Mouse (Mus musculus): ENCODE results near the gene Fat2. TPM values are rescaled to one million over a fixed set of nuclear protein-coding genes. Genes with fewer than 3 reads are reported as not detected.

Fat2 gene
- polyA plus RNA-seq, 1 experiment from 2014 or later, result 0.05 TPM

GRCm38 (mm10) chr11:55337032-55337769 is 837 bp upstream of the Fat2 start:
- Histone ChIP-seq H3K27me3 (ENCODE audit: control insufficient read depth, insufficient read depth, low read length) (no peaks in the 10 kb centered on the region), H3K9me3 (ENCODE audit: control insufficient read depth, low read length) (no peaks in the 10 kb centered on the region), H3K9ac (ENCODE audit: low read length) (no peak overlapping the region), H3K4me1 (ENCODE audit: control insufficient read depth, insufficient read depth, low read length) (no peaks in the 10 kb centered on the region), H3K36me3 (ENCODE audit: control insufficient read depth, insufficient read depth, low read length) (no peaks in the 10 kb centered on the region), H3K4me3 (ENCODE audit: low read depth, low read length) (no peak overlapping the region), H3K27ac (ENCODE audit: low read depth, low read length) (no peak overlapping the region), H3K4me2 (ENCODE audit: low read depth) (no peak overlapping the region)
- WGBS, result 77% methylated on average over 5 of the region's 5 CpGs
- DNase-seq (ENCODE audit: low spot score) (no peak), ATAC-seq (ENCODE audit: insufficient read depth, low FRiP score, low TSS enrichment) (no peak)

GRCm38 (mm10) chr11:55335314-55336076 is 869 bp downstream of the Fat2 start:
- DNase-seq (ENCODE audit: low spot score), result no peak
- Histone ChIP-seq H3K27ac (ENCODE audit: low read depth, low read length) (no peak overlapping the region), H3K9me3 (ENCODE audit: control insufficient read depth, low read length) (no peaks in the 10 kb centered on the region), H3K27me3 (ENCODE audit: control insufficient read depth, insufficient read depth, low read length) (no peaks in the 10 kb centered on the region), H3K9ac (ENCODE audit: low read length) (no peak overlapping the region), H3K4me3 (ENCODE audit: low read depth, low read length) (no peak overlapping the region), H3K4me1 (ENCODE audit: control insufficient read depth, insufficient read depth, low read length) (no peaks in the 10 kb centered on the region), H3K4me2 (ENCODE audit: low read depth) (no peak overlapping the region), H3K36me3 (ENCODE audit: control insufficient read depth, insufficient read depth, low read length) (no peaks in the 10 kb centered on the region)
- WGBS, result 92% methylated on average over 14 of the region's 14 CpGs
- no peak for ATAC-seq (ENCODE audit: insufficient read depth, low FRiP score, low TSS enrichment)

- no peaks in the 10 kb centered on the region for H3K27me3 ChIP-seq (ENCODE audit: control insufficient read depth, insufficient read depth, low read length)
- no peaks in the 10 kb centered on the region for H3K4me1 ChIP-seq (ENCODE audit: control insufficient read depth, insufficient read depth, low read length)
- no peaks in the 10 kb centered on the region for H3K36me3 ChIP-seq (ENCODE audit: control insufficient read depth, insufficient read depth, low read length)
- H3K9ac ChIP-seq (ENCODE audit: low read length), result no peak overlapping the region
- no peak for DNase-seq (ENCODE audit: low spot score)
- H3K27ac ChIP-seq (ENCODE audit: low read depth, low read length), result no peak overlapping the region
- H3K9me3 ChIP-seq (ENCODE audit: control insufficient read depth, low read length), result no peaks in the 10 kb centered on the region
- no peak for ATAC-seq (ENCODE audit: insufficient read depth, low FRiP score, low TSS enrichment)
- no peak overlapping the region for H3K4me3 ChIP-seq (ENCODE audit: low read depth, low read length)
- no peak overlapping the region for H3K4me2 ChIP-seq (ENCODE audit: low read depth)
- 94% methylated on average over 4 of the region's 4 CpGs for WGBS
These were observed 1.8 kb downstream of the Fat2 start for GRCm38 (mm10) chr11:55334545-55334944.

GRCm38 (mm10) chr11:55334063-55334462 is 2.3 kb downstream of the Fat2 start:
- no peak for DNase-seq (ENCODE audit: low spot score)
- H3K9ac ChIP-seq (ENCODE audit: low read length), result no peak overlapping the region
- no peak for ATAC-seq (ENCODE audit: insufficient read depth, low FRiP score, low TSS enrichment)
- 87% methylated on average over 6 of the region's 6 CpGs for WGBS
- no peaks in the 10 kb centered on the region for H3K36me3 ChIP-seq (ENCODE audit: control insufficient read depth, insufficient read depth, low read length)
- H3K4me3 ChIP-seq (ENCODE audit: low read depth, low read length), result no peak overlapping the region
- no peak overlapping the region for H3K27ac ChIP-seq (ENCODE audit: low read depth, low read length)
- H3K27me3 ChIP-seq (ENCODE audit: control insufficient read depth, insufficient read depth, low read length), result no peaks in the 10 kb centered on the region
- H3K9me3 ChIP-seq (ENCODE audit: control insufficient read depth, low read length), result no peaks in the 10 kb centered on the region
- H3K4me2 ChIP-seq (ENCODE audit: low read depth), result no peak overlapping the region
- no peaks in the 10 kb centered on the region for H3K4me1 ChIP-seq (ENCODE audit: control insufficient read depth, insufficient read depth, low read length)

GRCm38 (mm10) chr11:55329868-55330772 is 6.2 kb downstream of the Fat2 start:
- Histone ChIP-seq H3K4me1 (ENCODE audit: control insufficient read depth, insufficient read depth, low read length) (no peaks in the 10 kb centered on the region), H3K4me3 (ENCODE audit: low read depth, low read length) (no peak overlapping the region), H3K4me2 (ENCODE audit: low read depth) (no peak overlapping the region), H3K27me3 (ENCODE audit: control insufficient read depth, insufficient read depth, low read length) (no peaks in the 10 kb centered on the region), H3K27ac (ENCODE audit: low read depth, low read length) (no peak overlapping the region), H3K36me3 (ENCODE audit: control insufficient read depth, insufficient read depth, low read length) (no peaks in the 10 kb centered on the region), H3K9me3 (ENCODE audit: control insufficient read depth, low read length) (no peaks in the 10 kb centered on the region), H3K9ac (ENCODE audit: low read length) (no peak overlapping the region)
- ATAC-seq (ENCODE audit: insufficient read depth, low FRiP score, low TSS enrichment) (no peak), DNase-seq (ENCODE audit: low spot score) (no peak)
- WGBS, result 80% methylated on average over 16 of the region's 16 CpGs

- WGBS, result 81% methylated on average over 9 of the region's 9 CpGs
- DNase-seq (ENCODE audit: low spot score), result no peak
These were observed 8.6 kb downstream of the Fat2 start for GRCm38 (mm10) chr11:55327558-55328409.

GRCm38 (mm10) chr11:55327111-55327510 is 9.3 kb downstream of the Fat2 start:
- no peaks in the 10 kb centered on the region for H3K4me1 ChIP-seq (ENCODE audit: control insufficient read depth, insufficient read depth, low read length)
- H3K4me2 ChIP-seq (ENCODE audit: low read depth), result no peak overlapping the region
- no peaks in the 10 kb centered on the region for H3K36me3 ChIP-seq (ENCODE audit: control insufficient read depth, insufficient read depth, low read length)
- DNase-seq (ENCODE audit: low spot score) (no peak), ATAC-seq (ENCODE audit: insufficient read depth, low FRiP score, low TSS enrichment) (no peak)
- H3K4me3 ChIP-seq (ENCODE audit: low read depth, low read length), result no peak overlapping the region
- H3K9me3 ChIP-seq (ENCODE audit: control insufficient read depth, low read length), result no peaks in the 10 kb centered on the region
- H3K27ac ChIP-seq (ENCODE audit: low read depth, low read length), result no peak overlapping the region
- H3K9ac ChIP-seq (ENCODE audit: low read length), result no peak overlapping the region
- 89% methylated on average over 5 of the region's 5 CpGs for WGBS
- no peaks in the 10 kb centered on the region for H3K27me3 ChIP-seq (ENCODE audit: control insufficient read depth, insufficient read depth, low read length)

More at GRCm38 (mm10) chr11:55327558-55328409, 8.6 kb downstream of the Fat2 start:
- no peak overlapping the region for H3K4me3 ChIP-seq (ENCODE audit: low read depth, low read length)
- H3K27me3 ChIP-seq (ENCODE audit: control insufficient read depth, insufficient read depth, low read length), result no peaks in the 10 kb centered on the region
- ATAC-seq (ENCODE audit: insufficient read depth, low FRiP score, low TSS enrichment), result no peak
- H3K9me3 ChIP-seq (ENCODE audit: control insufficient read depth, low read length), result no peaks in the 10 kb centered on the region
- no peaks in the 10 kb centered on the region for H3K36me3 ChIP-seq (ENCODE audit: control insufficient read depth, insufficient read depth, low read length)
- no peak overlapping the region for H3K4me2 ChIP-seq (ENCODE audit: low read depth)
- no peaks in the 10 kb centered on the region for H3K4me1 ChIP-seq (ENCODE audit: control insufficient read depth, insufficient read depth, low read length)
- H3K9ac ChIP-seq (ENCODE audit: low read length), result no peak overlapping the region
- no peak overlapping the region for H3K27ac ChIP-seq (ENCODE audit: low read depth, low read length)

- Histone ChIP-seq H3K4me2 (ENCODE audit: low read depth) (no peak overlapping the region), H3K4me3 (ENCODE audit: low read depth, low read length) (no peak overlapping the region), H3K27me3 (ENCODE audit: control insufficient read depth, insufficient read depth, low read length) (no peaks in the 10 kb centered on the region), H3K9ac (ENCODE audit: low read length) (no peak overlapping the region), H3K27ac (ENCODE audit: low read depth, low read length) (no peak overlapping the region), H3K36me3 (ENCODE audit: control insufficient read depth, insufficient read depth, low read length) (no peaks in the 10 kb centered on the region), H3K4me1 (ENCODE audit: control insufficient read depth, insufficient read depth, low read length) (no peaks in the 10 kb centered on the region), H3K9me3 (ENCODE audit: control insufficient read depth, low read length) (no peaks in the 10 kb centered on the region)
- 92% methylated on average over 7 of the region's 7 CpGs for WGBS
- DNase-seq (ENCODE audit: low spot score), result no peak
- ATAC-seq (ENCODE audit: insufficient read depth, low FRiP score, low TSS enrichment), result no peak
These were observed 10.2 kb downstream of the Fat2 start for GRCm38 (mm10) chr11:55326211-55326610.

All from neural tube, embryonic 11.5 days (tissue).